Mouse (Mus musculus): ENCODE data around the gene Echdc3.
A peak's percentile ranks its signal among the peaks of the same experiment; 100 is the strongest.

The Echdc3 gene

GRCm38 (mm10) chr2:6212724-6213511 is at the start of gene Echdc3:
TSS of gene Echdc3 (minus strand) at chr2:6213033.
- peak; percentile 96 for DNase-seq (ENCODE audit: low spot score)

- DNase-seq (ENCODE audit: low spot score), result no peak
Measured at GRCm38 (mm10) chr2:6261718-6262117, 48.9 kb upstream of the Echdc3 start.

- DNase-seq (ENCODE audit: low spot score), result no peak
Measured at GRCm38 (mm10) chr2:6261201-6261672, 48.4 kb upstream of the Echdc3 start.

- DNase-seq (ENCODE audit: low spot score), result no peak
Measured at GRCm38 (mm10) chr2:6260661-6261060, 47.8 kb upstream of the Echdc3 start.

- no peak for DNase-seq (ENCODE audit: low spot score)
Measured at GRCm38 (mm10) chr2:6259182-6259581, 46.3 kb upstream of the Echdc3 start.

GRCm38 (mm10) chr2:6258026-6258425 is 45.2 kb upstream of the Echdc3 start:
- DNase-seq (ENCODE audit: low spot score), result no peak

GRCm38 (mm10) chr2:6257146-6257545 is 44.3 kb upstream of the Echdc3 start:
- DNase-seq (ENCODE audit: low spot score), result no peak

- DNase-seq (ENCODE audit: low spot score), result peak; percentile 60
Measured at GRCm38 (mm10) chr2:6255989-6256841, 43.4 kb upstream of the Echdc3 start.

- DNase-seq (ENCODE audit: low spot score), result no peak
Measured at GRCm38 (mm10) chr2:6255402-6255988, 42.7 kb upstream of the Echdc3 start.

- no peak for DNase-seq (ENCODE audit: low spot score)
Measured at GRCm38 (mm10) chr2:6252491-6252890, 39.7 kb upstream of the Echdc3 start.

- no peak for DNase-seq (ENCODE audit: low spot score)
Measured at GRCm38 (mm10) chr2:6251076-6251496, 38.3 kb upstream of the Echdc3 start.

GRCm38 (mm10) chr2:6241446-6241845 is 28.6 kb upstream of the Echdc3 start:
- no peak for DNase-seq (ENCODE audit: low spot score)

- no peak for DNase-seq (ENCODE audit: low spot score)
Measured at GRCm38 (mm10) chr2:6240072-6240471, 27.2 kb upstream of the Echdc3 start.

GRCm38 (mm10) chr2:6239333-6239732 is 26.5 kb upstream of the Echdc3 start:
- no peak for DNase-seq (ENCODE audit: low spot score)

GRCm38 (mm10) chr2:6238679-6239078 is 25.8 kb upstream of the Echdc3 start:
- DNase-seq (ENCODE audit: low spot score), result no peak

- no peak for DNase-seq (ENCODE audit: low spot score)
Measured at GRCm38 (mm10) chr2:6238244-6238643, 25.4 kb upstream of the Echdc3 start.

- DNase-seq (ENCODE audit: low spot score), result no peak
Measured at GRCm38 (mm10) chr2:6233353-6233752, 20.5 kb upstream of the Echdc3 start.

- DNase-seq (ENCODE audit: low spot score), result no peak
Measured at GRCm38 (mm10) chr2:6232755-6233154, 19.9 kb upstream of the Echdc3 start.

GRCm38 (mm10) chr2:6230865-6231264 is 18.0 kb upstream of the Echdc3 start:
- no peak for DNase-seq (ENCODE audit: low spot score)

- DNase-seq (ENCODE audit: low spot score), result no peak
Measured at GRCm38 (mm10) chr2:6229597-6230290, 16.9 kb upstream of the Echdc3 start.

GRCm38 (mm10) chr2:6227059-6227445 is 14.2 kb upstream of the Echdc3 start:
- DNase-seq (ENCODE audit: low spot score), result no peak
